Mouse (Mus musculus) left cerebral cortex, adult 2 months (tissue): Measurements from ENCODE around the gene Tas2r135. TPM values are rescaled to one million over a fixed set of nuclear protein-coding genes. Genes with fewer than 3 reads are reported as not detected.

Experiments used
- DNase-seq, 2 experiments: peaks; one replicate each; pipeline ENCODE4 v3.0.0; 2021 to 2022; ENCODE audit warnings: low spot score in 2 of 2, mixed read lengths in 1 of 2; ENCODE audit errors: extremely low spot score in 1 of 2
- H3K27ac ChIP-seq: fragments of 200-600 bp; 2 replicates; pipeline ENCODE4 v1.8.1; 2022
- H3K4me3 ChIP-seq: fragments of 200-600 bp; 2 replicates; pipeline ENCODE4 v1.8.1; 2022
- CTCF ChIP-seq: fragments of 200-600 bp; IDR thresholded peaks from 2 replicates; pipeline ENCODE4 v1.8.1; 2022; ENCODE audit warnings: antibody characterized with exemption, mild to moderate bottlenecking, moderate library complexity
- intact Hi-C: fragments of 180-260 bp; cut with DNase I; formaldehyde crosslinking; loops from one replicate; pipeline ENCODE4 v1.15.1; 2025
- total RNA-seq, 2 experiments: library from RNA; stranded (reverse); gene quantifications; 2 replicates each; pipeline ENCODE4 v1.2.3; 2021

The Tas2r135 gene
- total RNA-seq, 2 experiments from 2014 or later: not detected

DNA sequence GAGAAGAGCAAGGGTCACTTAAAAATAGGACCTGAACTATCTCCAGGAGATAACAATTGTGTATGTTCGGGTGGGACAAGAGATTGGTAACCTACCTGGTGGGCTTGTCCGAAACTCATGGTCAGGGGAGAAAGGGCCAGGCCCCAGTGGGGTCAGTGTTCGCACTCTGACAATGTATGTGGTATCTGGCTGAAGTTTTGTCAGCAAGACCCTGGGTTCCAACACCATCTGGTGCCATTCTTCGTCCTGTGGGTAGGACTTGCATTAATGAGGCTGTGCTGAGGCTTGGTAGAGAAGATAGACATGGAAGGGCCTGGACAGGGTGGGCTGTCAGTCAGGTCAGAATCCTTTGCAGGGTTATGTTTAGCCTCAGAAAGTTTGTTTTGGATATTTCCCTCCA is 41.2 kb upstream of the Tas2r135 start:
- no peak overlapping the region for H3K4me3 ChIP-seq
- no peak overlapping the region for H3K27ac ChIP-seq
- intact Hi-C loops: no loop called here
- no peak for DNase-seq
- no peak for TF ChIP-seq CTCF

GRCm38 (mm10) chr6:42364607-42365006 is 40.6 kb upstream of the Tas2r135 start:
- intact Hi-C loops: no loop called here
- Histone ChIP-seq H3K27ac (no peak overlapping the region), H3K4me3 (no peak overlapping the region)
- DNase-seq: no peak
- no peak for TF ChIP-seq CTCF

DNA sequence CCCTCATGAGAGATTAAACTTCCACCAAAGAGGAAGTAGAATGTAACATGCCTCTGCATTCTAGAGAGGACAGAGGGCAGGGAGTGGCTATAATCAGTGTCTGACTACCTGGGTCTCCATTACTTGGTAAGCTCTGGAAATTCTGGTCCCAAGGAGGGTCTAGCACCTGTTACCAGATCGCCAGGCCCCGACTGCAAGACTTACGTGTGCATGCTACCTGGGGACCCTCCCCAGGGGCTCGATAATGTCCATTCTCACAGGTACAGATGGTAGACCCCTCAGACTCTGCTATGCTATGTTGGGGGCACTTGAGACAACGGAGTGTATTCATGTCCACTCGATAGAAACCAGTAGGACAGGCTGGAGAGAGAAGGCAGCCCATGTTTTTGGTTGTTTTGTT is 40.0 kb upstream of the Tas2r135 start:
- intact Hi-C loops: no loop called here
- Histone ChIP-seq H3K27ac (no peak overlapping the region), H3K4me3 (no peak overlapping the region)
- no peak for TF ChIP-seq CTCF
- no peak for DNase-seq

DNA sequence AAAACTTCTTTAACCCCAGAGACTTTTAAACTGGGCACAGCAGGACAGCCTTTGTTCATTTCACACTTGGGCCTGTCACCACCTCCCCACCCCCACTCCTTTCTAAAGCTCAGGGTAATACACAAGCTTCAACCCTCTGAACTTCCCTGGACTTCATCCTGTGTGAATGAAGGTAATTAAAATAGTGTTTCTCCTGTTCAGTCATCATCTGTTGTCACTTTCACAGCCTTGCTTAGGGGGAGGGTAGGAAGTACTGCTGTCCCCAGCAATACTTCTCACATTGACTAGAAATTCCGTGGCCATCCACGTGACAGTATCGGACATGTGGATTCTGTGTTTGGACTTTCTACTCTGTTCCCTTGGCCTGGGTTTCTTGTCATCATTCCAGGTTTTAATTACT is 35.4 kb upstream of the Tas2r135 start:
- no peak overlapping the region for H3K4me3 ChIP-seq
- intact Hi-C loops: loop anchor here (5.0 to 10.0 kb wide), 3 partner anchors 143 to 605 kb away; no protein-coding TSS in a partner anchor
- no peak for TF ChIP-seq CTCF
- no peak for DNase-seq
- H3K27ac ChIP-seq: no peak overlapping the region

DNA sequence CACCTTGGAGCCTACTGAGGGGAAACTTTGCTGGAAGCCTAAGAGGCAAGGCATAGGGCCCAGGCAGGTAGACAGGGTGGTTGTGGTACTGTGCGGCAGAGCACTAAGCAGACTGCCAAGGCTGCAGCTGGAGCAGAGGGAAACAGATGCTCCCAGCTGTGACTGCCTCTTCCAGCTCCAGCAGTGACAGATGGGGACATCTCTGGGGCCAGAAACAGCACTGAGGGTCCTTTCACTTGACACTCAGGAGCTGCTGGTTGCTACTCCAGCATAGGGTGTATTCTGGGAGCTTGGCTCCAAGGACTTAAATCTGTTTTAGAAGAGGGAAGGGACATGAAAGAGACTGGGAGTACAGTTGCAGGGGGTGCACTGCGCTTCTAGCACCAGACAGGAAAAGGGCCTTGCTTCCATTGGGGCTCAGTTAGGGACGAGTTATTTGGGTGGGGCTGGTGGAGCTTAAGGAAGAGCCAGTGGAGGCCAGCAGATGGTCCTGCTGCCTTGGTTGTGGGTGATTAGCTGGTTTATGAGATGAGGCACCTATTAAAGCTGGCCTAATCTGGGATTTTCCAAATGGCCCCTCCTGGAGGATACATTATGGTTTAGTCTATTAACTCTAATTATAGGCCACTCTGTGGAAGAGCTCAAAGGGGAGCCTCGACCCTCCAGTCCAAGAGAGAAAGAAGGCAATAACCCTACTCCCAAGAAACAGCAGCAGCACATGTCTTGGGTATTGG is 34.4 kb upstream of the Tas2r135 start:
- TF ChIP-seq CTCF: no peak
- no peak overlapping the region for H3K27ac ChIP-seq
- H3K4me3 ChIP-seq: no peak overlapping the region
- DNase-seq: peak in 1 of 2 experiments; percentile 7
- intact Hi-C loops: loop anchor here (5.0 to 10.0 kb wide), 3 partner anchors 143 to 606 kb away; no protein-coding TSS in a partner anchor

GRCm38 (mm10) chr6:42372001-42372400 is 33.2 kb upstream of the Tas2r135 start:
- Histone ChIP-seq H3K4me3 (no peak overlapping the region), H3K27ac (no peak overlapping the region)
- intact Hi-C loops: loop anchor here (5.0 to 10.0 kb wide), 3 partner anchors 145 to 607 kb away; no protein-coding TSS in a partner anchor
- DNase-seq: no peak
- TF ChIP-seq CTCF: no peak

DNA sequence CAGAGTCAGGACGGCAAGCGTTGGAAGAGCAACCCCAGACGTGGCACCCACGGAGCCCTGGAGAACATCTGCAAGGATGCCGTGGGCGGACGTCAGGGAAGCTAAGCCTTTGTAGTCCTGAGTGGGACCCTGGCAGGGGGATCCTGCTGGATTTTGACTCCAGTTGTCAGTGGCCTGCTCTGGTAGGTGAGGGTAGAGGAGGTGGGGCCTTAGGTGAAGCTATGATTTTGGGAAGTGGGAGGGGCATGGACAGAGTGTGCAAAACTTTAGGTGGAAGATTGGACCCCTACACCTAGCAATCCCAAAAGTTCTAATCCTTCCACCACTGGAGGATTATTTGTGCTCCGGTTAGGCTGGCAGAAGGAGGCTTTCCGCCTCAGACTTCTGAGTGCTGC is 32.8 kb upstream of the Tas2r135 start:
- no peak overlapping the region for H3K27ac ChIP-seq
- intact Hi-C loops: loop anchor here (5.0 to 10.0 kb wide), 3 partner anchors 145 to 608 kb away; no protein-coding TSS in a partner anchor
- no peak for DNase-seq
- H3K4me3 ChIP-seq: no peak overlapping the region
- TF ChIP-seq CTCF: no peak

GRCm38 (mm10) chr6:42372816-42373547 is 32.3 kb upstream of the Tas2r135 start, which contains the start of gene Epha1:
Gene Epha1 (minus strand): TSS chr6:42373268.
- intact Hi-C loops: loop anchor here (5.0 to 10.0 kb wide), 3 partner anchors 146 to 608 kb away; no protein-coding TSS in a partner anchor
- no peak within 1 kb of the TSS for H3K27ac ChIP-seq
- peak; percentile 75 for TF ChIP-seq CTCF
- peak within 1 kb of the TSS; percentile 43 for H3K4me3 ChIP-seq
- peak; percentile 41 to 61 for DNase-seq

DNA sequence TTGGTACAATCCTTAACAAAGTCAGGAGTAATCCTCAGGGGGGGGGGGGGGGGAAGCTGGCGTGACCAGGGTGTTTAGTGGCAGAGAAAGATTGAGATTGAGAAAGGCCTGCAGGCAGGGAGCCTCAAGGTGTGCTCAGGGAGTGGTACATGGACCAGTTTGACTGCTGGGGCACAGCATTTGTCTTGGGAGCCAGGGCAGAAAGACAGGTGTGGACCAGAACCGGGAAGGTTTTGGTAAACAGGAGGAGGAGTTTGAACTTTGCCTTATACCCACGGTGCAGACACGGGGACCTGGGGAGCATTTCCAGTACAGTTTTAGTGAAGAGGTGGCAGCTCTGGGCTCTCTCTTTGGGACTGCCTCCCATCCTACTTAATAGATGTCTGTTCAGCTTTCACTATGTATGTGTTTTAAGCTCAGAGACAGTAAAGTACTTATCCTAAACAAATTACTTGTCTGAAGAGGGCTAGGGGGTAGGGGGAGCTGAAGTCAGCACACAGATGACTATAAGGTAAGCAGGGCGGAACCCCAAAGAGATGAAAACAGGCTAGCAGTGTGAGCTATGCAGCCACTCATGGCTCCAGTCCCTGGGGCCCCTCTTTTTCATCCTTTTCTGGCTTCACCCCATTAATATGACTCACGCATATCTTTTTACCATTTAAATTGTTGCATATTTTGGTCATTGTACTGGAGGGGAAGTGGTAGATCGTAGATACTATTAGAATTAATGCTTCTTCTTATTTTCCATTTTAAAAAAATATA is 31.4 kb upstream of the Tas2r135 start:
- DNase-seq: no peak
- H3K27ac ChIP-seq: no peak overlapping the region
- H3K4me3 ChIP-seq: peak overlapping the region; percentile 43
- intact Hi-C loops: loop anchor here (5.0 to 10.0 kb wide), 3 partner anchors 147 to 609 kb away; no protein-coding TSS in a partner anchor
- TF ChIP-seq CTCF: no peak

- Histone ChIP-seq H3K27ac (no peak overlapping the region), H3K4me3 (no peak overlapping the region)
- no peak for DNase-seq
- TF ChIP-seq CTCF: no peak
- intact Hi-C loops: loop anchor here (5.0 to 10.0 kb wide), 3 partner anchors 147 to 610 kb away; no protein-coding TSS in a partner anchor
Measured at GRCm38 (mm10) chr6:42374701-42375100, 30.5 kb upstream of the Tas2r135 start.

- intact Hi-C loops: loop anchor here (10.0 kb wide), 1 partner anchor 610 kb away; no protein-coding TSS in a partner anchor
- Histone ChIP-seq H3K27ac (no peak overlapping the region), H3K4me3 (no peak overlapping the region)
- no peak for TF ChIP-seq CTCF
- no peak for DNase-seq
Measured at GRCm38 (mm10) chr6:42375131-42375530, 30.1 kb upstream of the Tas2r135 start.
